Mouse (Mus musculus) brown adipose tissue, adult 24 weeks (tissue): Measurements from ENCODE around the gene Car5a. TPM values are rescaled to one million over a fixed set of nuclear protein-coding genes. Genes with fewer than 3 reads are reported as not detected.

Experiments
- H3K27ac ChIP-seq: fragments of 200-500 bp; replicated peaks from 2 replicates; pipeline ENCODE4 v1.5.1; 2012; ENCODE audit warnings: low read depth, mild to moderate bottlenecking, low read length
- H3K4me1 ChIP-seq: fragments of 200-500 bp; 2 replicates; pipeline ENCODE4 v1.6.1; 2012; ENCODE audit warnings: low read length, mixed read lengths; ENCODE audit not compliant: control insufficient read depth, insufficient read depth, insufficient read length
- H3K4me3 ChIP-seq: fragments of 200-500 bp; 2 replicates; pipeline ENCODE4 v1.5.1; 2012; ENCODE audit warnings: low read depth, mild to moderate bottlenecking, low read length, moderate library complexity; ENCODE audit not compliant: insufficient read depth
- polyA plus RNA-seq: library from polyadenylated mRNA; stranded (reverse); fragments of >200 nt; gene quantifications from 2 replicates; pipeline ENCODE4 v1.2.4, GENCODE M21; 2012; ENCODE audit not compliant: missing spikeins, insufficient read depth, insufficient read length

The Car5a gene
- polyA plus RNA-seq, 1 experiment = not detected

DNA sequence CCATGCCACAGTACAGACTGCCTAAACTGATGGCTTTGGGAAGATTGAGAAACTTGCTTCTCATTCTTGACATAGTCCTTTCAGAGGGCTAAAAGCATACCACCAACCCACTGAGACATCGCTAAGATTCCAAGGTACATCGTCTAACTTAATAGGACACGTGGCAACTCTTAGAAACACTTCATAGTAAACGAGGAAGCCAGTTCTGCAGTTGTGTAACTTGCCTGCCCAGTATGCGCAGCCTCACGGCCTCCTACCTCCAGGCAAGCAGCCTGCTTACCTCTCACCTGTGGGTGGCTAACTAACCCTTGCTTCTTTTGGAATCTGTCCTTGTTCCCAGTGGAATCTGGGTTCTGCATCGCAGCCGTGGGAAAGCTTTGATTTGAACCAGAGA, 35.6 kb downstream of the Car5a start:
- peaks cover 2% of the 10 kb centered on the region; the same call in 1 of the 2 replicates for H3K4me1 ChIP-seq
- H3K4me3 ChIP-seq = no peak overlapping the region
- no peak overlapping the region for H3K27ac ChIP-seq

GRCm38 (mm10) chr8:121908378-121909147, 36.1 kb downstream of the Car5a start:
- H3K27ac ChIP-seq = no peak overlapping the region
- H3K4me3 ChIP-seq = no peak overlapping the region
- peaks cover 2% of the 10 kb centered on the region; the same call in 1 of the 2 replicates for H3K4me1 ChIP-seq

GRCm38 (mm10) chr8:121907587-121908248, 37.0 kb downstream of the Car5a start, which contains the start of gene Slc7a5:
Slc7a5 (minus strand) TSS chr8:121907694.
- H3K4me1 ChIP-seq = peaks cover 2% of the 10 kb centered on the region; the same call in 1 of the 2 replicates
- peak within 1 kb of the TSS; percentile 60 for H3K4me3 ChIP-seq
- no peak within 1 kb of the TSS for H3K27ac ChIP-seq

- H3K4me3 ChIP-seq = peak overlapping the region; percentile 60
- peaks cover 2% of the 10 kb centered on the region; the same call in 1 of the 2 replicates for H3K4me1 ChIP-seq
- no peak overlapping the region for H3K27ac ChIP-seq
Measured at GRCm38 (mm10) chr8:121906542-121907512, 37.9 kb downstream of the Car5a start.

DNA sequence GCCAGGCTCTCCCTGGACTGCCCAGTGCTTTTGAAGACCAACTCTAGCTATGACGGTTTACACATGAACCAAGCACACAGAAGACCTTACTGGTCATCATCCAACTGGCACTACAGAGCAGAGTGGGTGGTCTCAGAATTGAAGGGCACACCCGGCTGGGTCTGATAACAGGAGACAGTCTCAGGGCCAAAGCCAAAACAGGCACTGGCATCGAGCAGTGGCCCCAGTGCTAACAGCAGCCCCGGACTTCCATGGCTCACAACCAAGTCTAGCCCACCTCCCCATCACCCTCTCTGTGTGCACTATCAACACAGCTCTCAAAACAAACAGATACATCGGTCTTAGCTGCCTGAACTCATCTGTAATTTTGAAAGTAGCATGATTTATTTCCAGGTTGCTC, 38.8 kb downstream of the Car5a start:
- H3K4me1 ChIP-seq = peaks cover 2% of the 10 kb centered on the region; the same call in 1 of the 2 replicates
- peak overlapping the region; percentile 9; the same call in 1 of the 2 replicates for H3K4me3 ChIP-seq
- H3K27ac ChIP-seq = no peak overlapping the region

GRCm38 (mm10) chr8:121905420-121905819, 39.3 kb downstream of the Car5a start:
- no peak overlapping the region for H3K4me3 ChIP-seq
- peaks cover 2% of the 10 kb centered on the region; the same call in 1 of the 2 replicates for H3K4me1 ChIP-seq

DNA sequence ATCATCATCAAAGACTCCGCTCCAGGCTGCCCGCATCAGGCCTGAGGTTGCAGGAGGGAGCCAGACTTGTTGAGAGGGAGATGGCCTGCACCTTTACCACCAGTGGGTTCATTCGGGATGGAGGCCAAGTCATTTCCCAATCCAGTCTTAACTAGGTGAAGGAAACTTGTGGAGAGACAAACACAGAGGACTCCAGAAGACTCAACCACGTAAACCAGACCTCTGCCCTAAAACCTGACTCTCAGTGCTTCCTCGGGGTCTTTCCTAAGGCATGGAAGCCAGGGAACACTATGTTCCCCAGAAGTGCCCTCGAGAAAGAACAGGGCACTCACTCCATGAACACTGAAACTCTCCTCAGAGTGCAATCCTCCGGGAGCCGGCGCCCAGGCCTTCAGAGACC, 39.7 kb downstream of the Car5a start:
- H3K4me3 ChIP-seq = no peak overlapping the region
- H3K4me1 ChIP-seq = peaks cover 2% of the 10 kb centered on the region; the same call in 1 of the 2 replicates
- H3K27ac ChIP-seq = no peak overlapping the region

More at GRCm38 (mm10) chr8:121905420-121905819, 39.3 kb downstream of the Car5a start:
- H3K27ac ChIP-seq = no peak overlapping the region

DNA sequence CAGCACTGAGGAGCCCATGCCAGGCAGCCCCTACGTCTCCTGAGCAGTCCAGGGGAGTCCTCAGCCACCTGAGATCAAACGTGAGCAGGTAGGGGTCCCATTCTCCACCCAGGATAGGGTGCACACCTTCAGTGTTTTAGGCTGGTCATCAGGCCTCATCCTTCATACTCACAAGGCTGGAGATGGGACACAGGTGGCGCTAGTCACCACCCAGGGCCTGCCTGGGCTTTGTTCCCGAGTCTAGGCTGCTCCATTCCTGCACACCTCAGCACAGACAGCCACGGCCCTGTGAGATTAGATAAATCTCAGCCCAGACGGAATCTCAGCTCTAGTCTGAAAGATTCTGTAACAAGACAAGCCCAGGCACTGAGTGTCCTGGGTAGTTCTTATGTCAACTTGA, 40.7 kb downstream of the Car5a start:
- peaks cover 2% of the 10 kb centered on the region; the same call in 1 of the 2 replicates for H3K4me1 ChIP-seq
- H3K4me3 ChIP-seq = no peak overlapping the region
- H3K27ac ChIP-seq = no peak overlapping the region

DNA sequence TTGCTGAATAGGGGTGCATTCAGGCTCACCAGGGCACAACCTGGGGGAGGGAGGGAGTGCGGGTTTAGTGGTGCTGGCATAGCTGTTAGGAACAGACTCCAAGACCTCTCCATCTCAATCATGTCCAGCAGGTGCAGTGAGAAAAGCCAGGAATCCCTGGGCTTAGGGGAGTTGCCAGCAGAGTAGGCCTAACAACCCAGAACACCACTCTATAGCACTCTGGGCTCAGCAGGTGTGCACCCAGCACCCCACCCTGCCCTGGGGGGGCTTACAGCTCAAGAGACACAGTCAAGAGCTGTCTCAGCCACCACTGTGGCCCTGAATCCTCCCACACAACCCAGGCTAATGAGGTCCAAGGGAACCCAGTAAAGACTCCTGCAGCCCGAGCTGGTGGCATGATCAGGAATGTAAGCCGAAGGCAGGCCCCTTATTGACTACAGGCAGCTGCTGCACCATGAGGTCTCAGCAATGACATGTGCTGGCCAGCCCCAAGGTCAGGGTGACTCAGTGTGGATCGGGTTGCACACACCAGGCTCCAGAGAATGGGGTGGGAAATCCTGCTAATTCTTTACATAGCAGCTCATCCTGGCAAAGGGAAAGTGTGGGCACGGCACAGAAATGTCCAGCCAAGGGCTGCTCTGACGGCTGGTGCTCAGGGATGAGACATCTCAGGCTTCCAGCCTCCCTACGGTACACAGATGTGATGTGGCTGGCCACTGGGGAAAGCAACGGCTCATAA, 43.0 kb downstream of the Car5a start:
- Histone ChIP-seq H3K27ac (no peak overlapping the region), H3K4me3 (no peak overlapping the region), H3K4me1 (peaks cover 2% of the 10 kb centered on the region; the same call in 1 of the 2 replicates)

GRCm38 (mm10) chr8:121899180-121900044, 45.3 kb downstream of the Car5a start:
- Histone ChIP-seq H3K4me3 (no peak overlapping the region), H3K27ac (no peak overlapping the region), H3K4me1 (peaks cover 6% of the 10 kb centered on the region; the same call in 1 of the 2 replicates)

DNA sequence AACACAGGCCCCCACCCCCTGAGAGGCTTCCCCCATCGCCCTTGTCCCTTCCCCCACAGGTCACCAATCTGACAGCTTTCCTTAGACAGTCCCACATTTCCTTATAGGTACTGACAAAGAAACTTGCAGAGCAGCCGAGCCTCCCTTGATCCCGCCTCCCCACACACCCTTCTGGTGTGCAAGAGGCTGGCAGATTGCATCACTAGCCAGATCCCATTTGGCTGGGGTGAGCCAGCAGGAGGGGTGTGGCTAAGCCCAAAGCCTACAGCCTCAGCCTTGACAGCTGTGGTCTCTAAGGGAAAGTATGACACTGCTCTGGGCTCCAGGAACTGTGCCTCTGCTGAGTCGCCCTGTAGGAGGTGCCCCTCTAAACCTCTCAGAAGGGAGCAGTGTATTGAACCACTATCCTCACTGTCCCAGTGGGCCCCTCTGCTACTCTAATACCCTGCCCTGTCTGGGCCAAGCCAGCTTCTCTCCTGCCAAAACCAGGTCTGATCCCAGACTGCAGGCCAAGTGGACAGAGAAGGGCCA, 46.2 kb downstream of the Car5a start:
- no peak overlapping the region for H3K27ac ChIP-seq
- H3K4me1 ChIP-seq = peaks cover 6% of the 10 kb centered on the region; the same call in 1 of the 2 replicates
- no peak overlapping the region for H3K4me3 ChIP-seq

DNA sequence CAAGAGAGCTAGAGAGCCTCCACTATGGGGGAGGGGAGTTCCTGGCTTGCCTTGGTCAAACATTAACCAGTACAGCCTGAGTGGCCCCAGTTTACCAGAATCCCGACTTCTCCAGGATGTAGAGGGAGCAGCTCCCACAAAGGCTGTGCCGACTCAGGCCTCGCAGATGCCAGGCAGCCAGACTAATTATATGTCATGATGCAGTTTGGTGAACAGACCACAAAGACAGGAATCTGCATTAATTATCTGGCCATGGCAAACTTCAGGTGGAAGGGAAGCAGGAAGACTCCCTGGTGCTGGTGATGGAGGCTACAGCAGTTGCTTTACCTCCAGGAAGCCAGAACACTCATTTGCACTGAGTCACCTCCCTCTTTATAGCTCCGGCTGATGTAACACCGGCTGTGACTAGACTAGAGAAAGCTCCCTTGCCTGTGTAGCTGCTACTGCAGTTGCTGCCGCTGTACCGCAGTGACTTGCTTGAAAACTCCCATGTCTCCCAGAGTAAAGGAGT, 46.8 kb downstream of the Car5a start:
- H3K4me1 ChIP-seq = peaks cover 6% of the 10 kb centered on the region; the same call in 1 of the 2 replicates
- no peak overlapping the region for H3K4me3 ChIP-seq
- no peak overlapping the region for H3K27ac ChIP-seq

DNA sequence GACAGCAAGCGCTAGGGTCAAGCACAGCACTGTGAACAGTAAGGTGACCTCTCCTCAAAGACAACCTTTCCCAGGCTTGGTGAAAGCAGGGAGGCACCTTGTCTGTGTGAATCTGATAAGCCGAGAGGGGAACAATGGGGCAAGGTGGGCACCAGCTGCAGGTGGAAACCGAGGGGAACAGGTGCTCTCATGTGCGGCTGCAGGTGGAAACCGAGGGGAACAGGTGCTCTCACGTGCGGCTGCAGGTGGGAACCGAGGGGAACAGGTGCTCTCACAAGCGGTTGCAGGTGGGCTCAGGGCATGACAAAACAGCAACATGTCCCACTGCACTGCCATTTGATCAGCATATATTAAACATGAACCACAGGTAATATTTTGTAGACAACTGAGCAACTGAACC, 47.5 kb downstream of the Car5a start:
- Histone ChIP-seq H3K4me3 (no peak overlapping the region), H3K4me1 (peaks cover 6% of the 10 kb centered on the region; the same call in 1 of the 2 replicates), H3K27ac (no peak overlapping the region)
